Mouse (Mus musculus) embryo, embryonic 11 days (tissue): ENCODE results near the gene Sms.

Source experiments
- DNase-seq: peaks from one replicate; pipeline ENCODE4 v3.0.0-alpha.2; 2015

The Sms gene

GRCm38 (mm10) chrX:157491944-157492726, at the start of gene Sms:
Gene Sms (minus strand): TSS chrX:157492287.
- peak; percentile 87 for DNase-seq

GRCm38 (mm10) chrX:157506400-157506799, 14.3 kb upstream of the Sms start:
- no peak for DNase-seq

GRCm38 (mm10) chrX:157504506-157504905, 12.4 kb upstream of the Sms start:
- DNase-seq = no peak

GRCm38 (mm10) chrX:157501871-157502270, 9.8 kb upstream of the Sms start:
- no peak for DNase-seq

GRCm38 (mm10) chrX:157500004-157500403, 7.9 kb upstream of the Sms start:
- no peak for DNase-seq

- no peak for DNase-seq
Measured at GRCm38 (mm10) chrX:157493159-157493558, 1.1 kb upstream of the Sms start.

GRCm38 (mm10) chrX:157491145-157491935, 747 bp downstream of the Sms start:
- DNase-seq = peak; percentile 61

GRCm38 (mm10) chrX:157490769-157491144, 1.3 kb downstream of the Sms start:
- DNase-seq = peak; percentile 36

GRCm38 (mm10) chrX:157489871-157490721, 2.0 kb downstream of the Sms start:
- DNase-seq = peak; percentile 7

GRCm38 (mm10) chrX:157488831-157489230, 3.3 kb downstream of the Sms start:
- DNase-seq = no peak

- DNase-seq = peak; percentile 40
Measured at GRCm38 (mm10) chrX:157486765-157487164, 5.3 kb downstream of the Sms start.

GRCm38 (mm10) chrX:157482842-157483241, 9.2 kb downstream of the Sms start:
- DNase-seq = no peak

GRCm38 (mm10) chrX:157481860-157482259, 10.2 kb downstream of the Sms start:
- no peak for DNase-seq

GRCm38 (mm10) chrX:157477328-157477727, 14.8 kb downstream of the Sms start:
- no peak for DNase-seq

GRCm38 (mm10) chrX:157476153-157476810, 15.8 kb downstream of the Sms start:
- DNase-seq = no peak

GRCm38 (mm10) chrX:157471711-157472660, 20.1 kb downstream of the Sms start:
- DNase-seq = no peak

- DNase-seq = no peak
Measured at GRCm38 (mm10) chrX:157468795-157469194, 23.3 kb downstream of the Sms start.

- no peak for DNase-seq
Measured at GRCm38 (mm10) chrX:157468055-157468454, 24.0 kb downstream of the Sms start.

GRCm38 (mm10) chrX:157465949-157466348, 26.1 kb downstream of the Sms start:
- no peak for DNase-seq

GRCm38 (mm10) chrX:157462716-157463115, 29.4 kb downstream of the Sms start:
- peak; percentile 19 for DNase-seq

- DNase-seq = peak; percentile 33
Measured at GRCm38 (mm10) chrX:157454430-157454829, 37.7 kb downstream of the Sms start.
